Mouse (Mus musculus): ENCODE measurements around the gene Gm45062.

DNA sequence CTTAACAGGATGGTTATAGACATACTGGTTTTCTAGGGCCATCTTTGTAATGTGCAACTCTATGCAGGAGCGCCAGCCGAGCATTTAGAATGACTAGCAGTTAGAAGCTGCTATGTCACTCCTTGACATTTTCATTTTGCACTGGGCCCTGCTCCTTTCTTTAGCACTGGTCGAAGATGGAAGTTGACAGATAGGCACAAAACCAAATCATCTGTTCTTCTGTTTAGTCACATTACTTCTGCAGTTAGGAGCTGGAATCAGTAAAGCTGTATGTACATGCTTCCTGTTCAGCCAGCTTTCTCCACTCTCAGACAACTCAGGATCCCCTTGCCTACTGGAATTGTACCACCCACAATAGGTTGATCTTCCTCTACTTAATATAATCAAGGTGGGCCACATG is 48.6 kb upstream of the Gm45062 start:
- TF ChIP-seq CTCF (IDR thresholded peaks at IDR 0.05) (no peak), EP300 (IDR thresholded peaks at IDR 0.05) (no peak)
